Mouse (Mus musculus): ENCODE measurements around the gene Epc2. TPM values are rescaled to one million over a fixed set of nuclear protein-coding genes. Genes with fewer than 3 reads are reported as not detected.

The Epc2 gene
- total RNA-seq, 2 experiments from 2014 or later, result 53.3 to 57.7 TPM

Other genes with a start within 250 kb of the Epc2 start
- gene Kif5c, start 167.8 kb downstream of the Epc2 start, total RNA-seq (2021), result 100 to 1,000 TPM; 591 to 630 TPM

All from left cerebral cortex, postnatal 36 days (tissue).